Mouse (Mus musculus) urinary bladder, postnatal 4 days (tissue): ENCODE data around the gene Derl2.

Experiments
- DNase-seq, 2 experiments: peaks; one replicate each; pipeline ENCODE4 v3.0.0; 2021 to 2022; ENCODE audit warnings: low spot score in 2 of 2

Gene Derl2

GRCm38 (mm10) chr11:70982030-70982429 is 37.6 kb downstream of the Derl2 start:
- no peak for DNase-seq

DNA sequence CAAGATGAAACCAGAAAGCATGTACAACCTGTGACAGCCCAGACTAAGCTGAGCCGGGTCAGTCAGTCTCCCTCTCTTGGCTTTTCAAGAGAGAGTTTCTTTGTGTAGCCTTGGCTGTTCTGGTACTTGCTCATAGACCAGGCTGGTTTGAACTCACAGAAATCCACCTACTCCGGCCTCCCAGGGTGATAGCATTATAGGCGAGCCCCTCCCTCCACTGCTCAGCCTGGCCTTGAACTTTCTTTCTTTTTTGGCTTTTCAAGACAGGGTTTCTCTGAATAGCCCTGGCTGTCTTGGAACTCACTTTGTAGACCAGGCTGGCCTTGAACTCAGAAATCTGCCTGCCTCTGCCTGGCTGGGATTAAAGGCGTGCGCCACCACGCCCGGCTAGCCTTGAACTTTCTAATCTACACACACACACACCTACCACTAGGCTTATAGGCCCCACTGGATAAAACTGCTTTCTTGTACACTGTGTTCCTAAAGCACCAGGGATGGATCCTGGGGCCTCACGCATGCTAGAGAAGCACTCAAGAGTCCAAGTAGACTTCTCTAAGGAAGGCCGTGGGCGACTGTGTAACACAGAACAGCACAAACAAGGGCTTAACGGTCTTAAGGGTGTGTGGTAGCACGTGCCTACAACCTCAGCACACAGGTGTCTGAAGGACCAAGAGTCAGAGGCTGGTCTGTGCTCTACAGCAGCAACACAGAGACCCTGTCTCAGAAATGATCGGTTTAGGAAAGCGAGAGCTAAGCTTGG is 38.7 kb downstream of the Derl2 start:
- DNase-seq, result no peak

GRCm38 (mm10) chr11:70980232-70980631 is 39.4 kb downstream of the Derl2 start:
- no peak for DNase-seq

DNA sequence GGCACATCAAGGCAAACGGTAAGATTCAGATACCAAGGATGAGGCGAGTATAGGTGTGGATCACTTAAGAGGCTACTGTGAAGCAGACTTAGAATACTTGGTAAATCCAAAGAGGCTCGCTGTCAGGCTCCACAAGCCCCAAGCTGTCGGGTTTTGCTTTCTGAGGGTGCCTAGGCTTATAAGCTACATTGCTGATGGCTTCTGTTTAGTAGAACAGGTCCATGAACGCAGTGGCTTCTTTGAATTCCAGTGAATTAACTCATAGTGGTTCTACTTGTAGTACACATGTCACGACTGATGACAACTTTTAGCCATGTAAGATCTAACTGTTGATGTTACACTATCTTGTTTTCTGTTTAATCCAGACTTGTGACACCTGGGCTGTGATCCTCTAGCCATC is 42.3 kb downstream of the Derl2 start:
- no peak for DNase-seq

GRCm38 (mm10) chr11:70975193-70975592 is 44.4 kb downstream of the Derl2 start:
- no peak for DNase-seq

GRCm38 (mm10) chr11:70973947-70974346 is 45.7 kb downstream of the Derl2 start:
- DNase-seq, result no peak

DNA sequence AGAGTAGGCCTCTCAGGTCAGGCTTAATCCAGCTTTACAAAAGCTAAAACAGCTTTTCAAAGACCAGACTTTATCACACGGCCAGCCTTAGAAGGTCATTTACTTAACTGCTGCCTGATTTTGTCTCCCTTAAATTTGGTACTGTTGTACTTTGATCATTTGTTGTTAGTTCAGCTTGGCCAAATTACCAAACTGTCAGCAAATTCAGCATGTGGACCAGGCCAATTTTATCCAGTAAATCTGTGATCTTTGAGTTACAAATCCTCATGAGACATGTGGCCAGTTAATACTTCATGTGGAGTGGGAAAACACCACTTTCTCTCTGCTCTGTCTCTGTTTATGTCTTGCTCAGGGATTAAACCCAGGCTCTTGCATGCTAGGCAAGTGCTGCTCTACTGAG is 47.1 kb downstream of the Derl2 start:
- no peak for DNase-seq

- no peak for DNase-seq
Measured at GRCm38 (mm10) chr11:70970560-70971540, 48.8 kb downstream of the Derl2 start.

GRCm38 (mm10) chr11:70969821-70970559 is 49.7 kb downstream of the Derl2 start, which contains the start of the genes Nup88 and Rpain:
TSS of gene Nup88 (minus strand) at chr11:70969973.
TSS of gene Rpain (plus strand) at chr11:70970213.
- peak; percentile 88 to 89 for DNase-seq

DNA sequence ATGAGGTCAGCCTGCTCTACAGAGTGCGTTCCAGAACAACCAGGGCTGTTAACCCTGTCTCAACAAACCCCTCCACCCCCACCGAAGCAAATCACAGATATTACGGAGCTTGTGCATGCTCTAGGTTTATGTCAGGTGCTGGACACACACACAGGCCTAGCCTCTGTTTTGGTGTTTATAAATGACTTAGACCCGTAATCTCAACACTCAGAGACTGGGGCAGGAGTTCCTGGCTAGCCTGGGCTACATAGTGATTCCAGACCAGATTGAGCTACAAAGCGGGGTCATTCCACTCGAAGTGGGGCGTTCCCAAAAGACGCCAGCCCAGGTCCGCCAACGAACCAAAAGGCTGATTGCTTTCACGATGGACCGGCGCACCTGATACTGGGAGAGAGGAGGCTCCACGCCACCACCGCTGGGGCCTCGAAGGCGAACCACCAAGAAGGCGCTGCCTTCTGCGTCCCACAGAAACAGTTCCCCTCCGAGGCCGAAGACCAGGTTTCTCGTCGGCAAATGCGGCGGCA is 50.3 kb downstream of the Derl2 start:
- peak in 1 of 2 experiments; percentile 62 for DNase-seq

- no peak for DNase-seq
Measured at GRCm38 (mm10) chr11:70964222-70964907, 55.3 kb downstream of the Derl2 start.

DNA sequence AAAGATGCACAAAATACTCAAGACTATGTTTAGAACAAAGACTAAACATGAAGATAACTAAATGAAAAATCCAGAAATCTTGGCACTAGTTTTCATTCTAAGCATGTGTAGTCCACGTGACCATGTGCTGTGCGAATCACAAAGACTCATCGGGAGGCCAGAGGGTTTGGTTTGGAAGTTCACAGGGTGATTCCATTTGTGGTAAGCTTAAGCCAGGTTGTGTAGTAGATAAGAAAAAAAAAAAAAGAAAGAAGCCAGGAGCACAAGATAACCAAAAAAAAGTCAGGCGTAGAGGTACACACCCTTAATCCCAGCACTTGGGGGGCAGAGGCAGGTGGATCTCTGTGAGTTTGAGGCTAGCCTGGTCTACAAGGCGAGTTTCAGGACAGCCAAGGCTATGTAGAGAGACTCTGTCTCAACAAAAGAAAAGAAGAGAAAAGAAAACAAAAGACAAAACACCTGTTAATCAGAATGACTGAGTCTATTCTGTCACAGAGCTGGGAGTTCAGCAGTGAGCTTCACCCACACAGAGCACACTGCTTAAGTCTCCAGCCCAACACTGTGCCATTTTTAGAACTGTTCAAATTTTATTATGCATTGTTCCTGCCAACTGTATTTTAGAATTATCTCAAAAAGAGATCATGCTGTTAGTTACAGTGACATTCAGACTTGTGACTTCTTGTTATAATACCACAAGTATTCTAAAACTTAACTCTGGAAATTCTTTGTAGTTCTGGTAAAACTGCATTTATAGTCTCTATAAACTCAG is 58.7 kb downstream of the Derl2 start:
- no peak for DNase-seq
